Mouse (Mus musculus) liver, adult (tissue): ENCODE measurements around the gene Dab1.

Experiments
- GATA4 ChIP-seq: IDR thresholded peaks from 2 replicates; pipeline ENCODE4 v1.6.1; 2014; ENCODE audit warnings: mild to moderate bottlenecking, low read length; ENCODE audit not compliant: insufficient replicate concordance

Dab1 gene

GRCm38 (mm10) chr4:104642761-104643469, 1023.8 kb downstream of the Dab1 start:
- TF ChIP-seq GATA4 = no peak

GRCm38 (mm10) chr4:104643534-104644356, 1024.6 kb downstream of the Dab1 start:
- TF ChIP-seq GATA4 = no peak

- no peak for TF ChIP-seq GATA4
Measured at GRCm38 (mm10) chr4:104644357-104644630, 1025.1 kb downstream of the Dab1 start.

- TF ChIP-seq GATA4 = no peak
Measured at GRCm38 (mm10) chr4:104644862-104645261, 1025.7 kb downstream of the Dab1 start.

GRCm38 (mm10) chr4:104651761-104652160, 1032.6 kb downstream of the Dab1 start:
- TF ChIP-seq GATA4 = no peak

- TF ChIP-seq GATA4 = no peak
Measured at GRCm38 (mm10) chr4:104656728-104657127, 1037.6 kb downstream of the Dab1 start.

GRCm38 (mm10) chr4:104662841-104663614, 1043.9 kb downstream of the Dab1 start:
- no peak for TF ChIP-seq GATA4

GRCm38 (mm10) chr4:104665553-104665952, 1046.4 kb downstream of the Dab1 start:
- no peak for TF ChIP-seq GATA4

GRCm38 (mm10) chr4:104666831-104667551, 1047.8 kb downstream of the Dab1 start:
- no peak for TF ChIP-seq GATA4

- TF ChIP-seq GATA4 = no peak
Measured at GRCm38 (mm10) chr4:104668061-104668460, 1048.9 kb downstream of the Dab1 start.

- TF ChIP-seq GATA4 = no peak
Measured at GRCm38 (mm10) chr4:104669406-104669805, 1050.2 kb downstream of the Dab1 start.

- no peak for TF ChIP-seq GATA4
Measured at GRCm38 (mm10) chr4:104670741-104671140, 1051.6 kb downstream of the Dab1 start.

GRCm38 (mm10) chr4:104673317-104673716, 1054.2 kb downstream of the Dab1 start:
- no peak for TF ChIP-seq GATA4

- TF ChIP-seq GATA4 = no peak
Measured at GRCm38 (mm10) chr4:104674706-104675105, 1055.5 kb downstream of the Dab1 start.

GRCm38 (mm10) chr4:104678234-104678633, 1059.1 kb downstream of the Dab1 start:
- TF ChIP-seq GATA4 = no peak
